Mouse (Mus musculus) heart, adult 8-10 months (tissue): Measurements from ENCODE around the gene Cib3. TPM values are rescaled to one million over a fixed set of nuclear protein-coding genes. Genes with fewer than 3 reads are reported as not detected.

ENCODE experiments used
- DNase-seq: peaks from one replicate; pipeline ENCODE4 v3.0.0; 2022; ENCODE audit warnings: low spot score
- total RNA-seq, 4 experiments: library from RNA; stranded (reverse); gene quantifications; 2 replicates each; pipeline ENCODE4 v1.2.4; 2022

Gene Cib3
- total RNA-seq, 4 experiments from 2014 or later, result 0.90 to 3.5 (median 2.2) TPM

GRCm38 (mm10) chr8:72210710-72211109 lies 1.9 kb downstream of the Cib3 start:
- DNase-seq, result no peak

GRCm38 (mm10) chr8:72210222-72210621 lies 2.4 kb downstream of the Cib3 start:
- no peak for DNase-seq

- DNase-seq, result no peak
Observed at GRCm38 (mm10) chr8:72208582-72208981, 4.1 kb downstream of the Cib3 start.

GRCm38 (mm10) chr8:72197997-72198396 lies 14.6 kb downstream of the Cib3 start:
- DNase-seq, result no peak

- DNase-seq, result no peak
Observed at GRCm38 (mm10) chr8:72192065-72192464, 20.6 kb downstream of the Cib3 start.

- DNase-seq, result no peak
Observed at GRCm38 (mm10) chr8:72190215-72190539, 22.5 kb downstream of the Cib3 start.

GRCm38 (mm10) chr8:72189417-72190214 lies 23.0 kb downstream of the Cib3 start, which contains the start of gene Hsh2d:
Gene Hsh2d (plus strand): TSS chr8:72189638.
- DNase-seq, result no peak

GRCm38 (mm10) chr8:72187793-72188331 lies 24.8 kb downstream of the Cib3 start:
- DNase-seq, result no peak

- DNase-seq, result no peak
Observed at GRCm38 (mm10) chr8:72183554-72184202, 29.0 kb downstream of the Cib3 start.

GRCm38 (mm10) chr8:72177346-72177925 lies 35.2 kb downstream of the Cib3 start:
- peak; percentile 79 for DNase-seq

GRCm38 (mm10) chr8:72169681-72170249 lies 42.9 kb downstream of the Cib3 start:
- DNase-seq, result no peak

- DNase-seq, result no peak
Observed at GRCm38 (mm10) chr8:72169098-72169668, 43.5 kb downstream of the Cib3 start.

- no peak for DNase-seq
Observed at GRCm38 (mm10) chr8:72162821-72163220, 49.8 kb downstream of the Cib3 start.

GRCm38 (mm10) chr8:72160707-72161697 lies 51.6 kb downstream of the Cib3 start, which contains the start of gene Rab8a:
Gene Rab8a (plus strand): TSS chr8:72161200.
- peak; percentile 100 for DNase-seq

- no peak for DNase-seq
Observed at GRCm38 (mm10) chr8:72160007-72160406, 52.6 kb downstream of the Cib3 start.

- DNase-seq, result no peak
Observed at GRCm38 (mm10) chr8:72158726-72159125, 53.9 kb downstream of the Cib3 start.

GRCm38 (mm10) chr8:72158096-72158495 lies 54.5 kb downstream of the Cib3 start:
- DNase-seq, result no peak
